Mouse (Mus musculus) C2C12 (cell line): ENCODE measurements at regions not wholly inside any gene's neighbourhood (a gene's known extent, or its start where the extent isn't known, plus 50 kb on each side); places are given as distances from the start of the nearest gene placed in this dataset.

Experiments used
- CEBPB ChIP-seq: IDR thresholded peaks from one replicate; pipeline ENCODE4 v1.6.1; 2011; ENCODE audit warnings: low read depth, mild to moderate bottlenecking, control low read depth, moderate library complexity
- CTCF ChIP-seq: IDR thresholded peaks from one replicate; pipeline ENCODE4 v1.5.1; 2011; ENCODE audit not compliant: control insufficient read depth, insufficient read depth, insufficient read length
- FOSL1 ChIP-seq: IDR thresholded peaks from one replicate; pipeline ENCODE4 v1.8.0; 2011; ENCODE audit warnings: mild to moderate bottlenecking, low read length; ENCODE audit not compliant: poor library complexity, insufficient read depth, severe bottlenecking
- MAX ChIP-seq: IDR thresholded peaks from one replicate; pipeline ENCODE4 v1.6.1; 2011; ENCODE audit warnings: mild to moderate bottlenecking, control low read depth
- MYOG ChIP-seq: IDR thresholded peaks from one replicate; pipeline ENCODE4 v1.6.1; 2011; ENCODE audit not compliant: control insufficient read depth, insufficient read length; ENCODE audit errors: extremely low read depth
- USF1 ChIP-seq: IDR thresholded peaks from one replicate; pipeline ENCODE4 v1.6.1; 2011; ENCODE audit warnings: low read depth, mild to moderate bottlenecking, control low read depth, moderate library complexity

DNA sequence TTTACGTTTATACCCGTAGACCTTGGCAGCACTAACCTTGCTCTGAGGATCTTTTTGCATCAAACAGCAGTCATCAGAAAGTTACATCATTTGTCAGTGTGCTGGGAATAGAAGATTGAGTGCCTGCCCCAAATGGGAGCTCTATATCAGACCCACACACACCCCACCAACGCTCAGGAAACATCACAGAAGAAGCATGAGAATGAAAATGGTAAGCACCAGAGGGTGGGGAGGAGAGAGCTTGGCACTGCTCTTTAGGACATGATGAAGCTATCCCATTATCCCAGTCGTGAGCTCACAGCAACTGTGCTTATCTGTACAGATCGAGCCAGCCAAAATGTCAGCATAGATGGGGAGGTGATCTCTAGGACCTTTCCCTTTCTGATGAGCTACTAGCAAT is 172.5 kb upstream of the Castor2 start:
- TF ChIP-seq CTCF (no peak), MYOG (no peak), MAX (no peak), USF1 (no peak), FOSL1 (no peak), CEBPB (no peak)
